Mouse (Mus musculus): ENCODE results near the gene Col5a1. TPM values are rescaled to one million over a fixed set of nuclear protein-coding genes. Genes with fewer than 3 reads are reported as not detected.

Gene Col5a1
- polyA plus RNA-seq, 1 experiment: 37.9 TPM

DNA sequence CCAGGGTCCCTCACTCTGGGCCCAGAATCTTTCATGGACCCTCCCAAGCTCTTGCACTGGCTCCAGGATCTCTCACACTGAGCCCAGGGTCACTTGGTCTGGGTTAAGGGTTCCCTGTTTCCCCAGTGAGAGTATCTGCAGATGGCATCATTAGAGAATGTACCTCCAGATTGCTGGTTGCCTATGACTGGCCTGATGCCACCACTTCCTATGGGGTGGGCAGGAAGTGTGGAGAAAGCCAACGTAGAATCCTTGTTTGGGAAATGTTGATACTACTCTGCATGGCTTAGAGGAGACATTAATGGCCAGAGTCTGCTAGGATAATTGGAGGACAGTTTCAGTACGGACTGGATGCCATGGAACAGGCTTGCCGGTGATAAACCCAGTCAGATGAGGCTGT is 76.2 kb downstream of the Col5a1 start:
- Histone ChIP-seq H3K36me3 (ENCODE audit: control insufficient read depth, insufficient read depth) (peaks cover 99% of the 10 kb centered on the region), H3K4me3 (ENCODE audit: insufficient read depth, poor library complexity, severe bottlenecking) (no peak overlapping the region), H3K27me3 (ENCODE audit: control insufficient read depth, insufficient read depth, insufficient read length) (no peaks in the 10 kb centered on the region), H3K79me3 (ENCODE audit: low read depth) (no peaks in the 10 kb centered on the region), H3K79me2 (ENCODE audit: control insufficient read depth, insufficient read depth) (no peaks in the 10 kb centered on the region), H3ac (ENCODE audit: control insufficient read depth, insufficient read length, low read depth) (no peak overlapping the region)
- TF ChIP-seq MYOD1 (IDR thresholded peaks at IDR 0.05; ENCODE audit: control insufficient read depth, insufficient read length, low read depth) (no peak), CTCF (IDR thresholded peaks at IDR 0.05; ENCODE audit: control insufficient read depth, insufficient read depth, insufficient read length) (no peak), MYOG (IDR thresholded peaks at IDR 0.05; ENCODE audit: control insufficient read depth, extremely low read depth, insufficient read length) (no peak), USF1 (IDR thresholded peaks at IDR 0.05; ENCODE audit: low read depth) (no peak), CEBPB (IDR thresholded peaks at IDR 0.05; ENCODE audit: low read depth) (no peak), FOSL1 (IDR thresholded peaks at IDR 0.05; ENCODE audit: insufficient read depth, low read length, poor library complexity, severe bottlenecking) (no peak), MAX (IDR thresholded peaks at IDR 0.05) (no peak)

DNA sequence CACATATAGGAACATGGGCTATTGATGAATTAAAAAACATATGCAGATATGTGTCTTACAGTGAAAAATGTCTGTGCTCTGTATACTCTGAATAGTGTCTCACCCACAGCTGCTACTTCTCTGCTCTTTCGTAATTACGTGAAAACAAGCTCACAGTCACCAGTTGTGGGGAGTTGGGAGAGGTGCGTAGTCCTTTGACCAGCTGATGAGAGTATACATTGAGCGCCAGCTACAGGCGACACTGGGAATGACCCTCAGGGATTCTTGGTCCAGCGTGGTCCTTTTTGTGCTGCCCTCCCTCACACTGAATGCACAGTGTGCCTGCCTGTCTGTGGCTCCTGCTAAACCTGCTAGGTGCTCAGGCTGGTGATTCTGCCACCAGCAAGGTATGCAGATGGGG is 82.9 kb downstream of the Col5a1 start:
- Histone ChIP-seq H3K79me3 (ENCODE audit: low read depth) (no peaks in the 10 kb centered on the region), H3K4me3 (ENCODE audit: insufficient read depth, poor library complexity, severe bottlenecking) (no peak overlapping the region), H3ac (ENCODE audit: control insufficient read depth, insufficient read length, low read depth) (no peak overlapping the region), H3K27me3 (ENCODE audit: control insufficient read depth, insufficient read depth, insufficient read length) (no peaks in the 10 kb centered on the region), H3K36me3 (ENCODE audit: control insufficient read depth, insufficient read depth) (peaks cover 100% of the 10 kb centered on the region), H3K79me2 (ENCODE audit: control insufficient read depth, insufficient read depth) (no peaks in the 10 kb centered on the region)
- TF ChIP-seq CEBPB (IDR thresholded peaks at IDR 0.05; ENCODE audit: low read depth) (no peak), CTCF (IDR thresholded peaks at IDR 0.05; ENCODE audit: control insufficient read depth, insufficient read depth, insufficient read length) (peak; percentile 10)

DNA sequence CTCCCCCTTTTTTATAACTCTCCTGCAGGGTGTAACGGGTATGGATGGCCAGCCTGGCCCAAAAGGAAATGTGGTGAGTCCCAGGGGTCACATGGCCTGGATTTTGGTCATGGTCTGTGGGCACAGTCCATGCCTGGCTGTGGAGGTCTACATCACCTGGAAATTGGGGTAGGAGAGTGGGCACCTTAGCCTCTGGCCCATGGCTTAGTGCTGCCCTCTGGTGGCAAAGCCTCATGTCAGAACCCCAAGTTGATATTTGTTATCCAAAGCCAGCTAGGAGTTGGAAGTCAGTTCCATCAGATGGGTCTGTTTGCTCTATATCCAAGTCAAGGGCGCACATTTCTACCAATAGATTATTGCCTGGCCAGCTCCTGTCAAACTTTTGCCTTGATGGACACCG is 87.6 kb downstream of the Col5a1 start:
- peaks cover 94% of the 10 kb centered on the region for H3K36me3 ChIP-seq (ENCODE audit: control insufficient read depth, insufficient read depth)
- no peaks in the 10 kb centered on the region for H3K79me2 ChIP-seq (ENCODE audit: control insufficient read depth, insufficient read depth)
- H3K4me3 ChIP-seq (ENCODE audit: insufficient read depth, poor library complexity, severe bottlenecking): no peak overlapping the region
- H3K27me3 ChIP-seq (ENCODE audit: control insufficient read depth, insufficient read depth, insufficient read length): no peaks in the 10 kb centered on the region
- TF ChIP-seq CTCF (IDR thresholded peaks at IDR 0.05; ENCODE audit: control insufficient read depth, insufficient read depth, insufficient read length): peak; percentile 43
- TF ChIP-seq CEBPB (IDR thresholded peaks at IDR 0.05; ENCODE audit: low read depth): no peak
- no peak for TF ChIP-seq MAX (IDR thresholded peaks at IDR 0.05)
- no peak for TF ChIP-seq FOSL1 (IDR thresholded peaks at IDR 0.05; ENCODE audit: insufficient read depth, low read length, poor library complexity, severe bottlenecking)
- H3ac ChIP-seq (ENCODE audit: control insufficient read depth, insufficient read length, low read depth): no peak overlapping the region
- H3K79me3 ChIP-seq (ENCODE audit: low read depth): no peaks in the 10 kb centered on the region

DNA sequence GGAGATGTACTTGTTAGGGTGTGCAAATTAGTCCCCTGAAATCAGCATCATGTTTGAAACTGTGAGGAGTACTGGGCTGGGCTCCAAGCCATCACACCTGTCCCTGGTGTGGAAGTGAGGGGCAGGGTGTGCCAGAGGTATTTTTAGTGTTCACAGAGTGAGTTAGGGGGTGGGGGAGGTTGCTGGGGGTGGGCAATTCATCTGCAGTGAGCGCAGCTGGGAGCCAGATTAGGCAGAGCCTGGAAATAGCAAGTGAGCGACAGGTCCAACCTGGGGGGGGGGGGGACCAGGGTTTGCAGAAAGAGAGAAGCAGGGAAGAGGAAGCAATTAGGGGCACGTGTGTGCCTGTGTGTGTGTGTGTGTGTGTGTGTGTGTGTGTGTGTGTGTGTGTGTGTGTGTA is 89.6 kb downstream of the Col5a1 start:
- H3K36me3 ChIP-seq (ENCODE audit: control insufficient read depth, insufficient read depth): peaks cover 94% of the 10 kb centered on the region
- H3K79me3 ChIP-seq (ENCODE audit: low read depth): no peaks in the 10 kb centered on the region
- H3K27me3 ChIP-seq (ENCODE audit: control insufficient read depth, insufficient read depth, insufficient read length): no peaks in the 10 kb centered on the region
- TF ChIP-seq USF1 (IDR thresholded peaks at IDR 0.05; ENCODE audit: low read depth) (no peak), FOSL1 (IDR thresholded peaks at IDR 0.05; ENCODE audit: insufficient read depth, low read length, poor library complexity, severe bottlenecking) (no peak), CTCF (IDR thresholded peaks at IDR 0.05; ENCODE audit: control insufficient read depth, insufficient read depth, insufficient read length) (no peak), MYOG (IDR thresholded peaks at IDR 0.05; ENCODE audit: control insufficient read depth, extremely low read depth, insufficient read length) (no peak), MAX (IDR thresholded peaks at IDR 0.05) (no peak), CEBPB (IDR thresholded peaks at IDR 0.05; ENCODE audit: low read depth) (no peak), MYOD1 (IDR thresholded peaks at IDR 0.05; ENCODE audit: control insufficient read depth, insufficient read length, low read depth) (no peak)
- no peak overlapping the region for H3ac ChIP-seq (ENCODE audit: control insufficient read depth, insufficient read length, low read depth)
- no peaks in the 10 kb centered on the region for H3K79me2 ChIP-seq (ENCODE audit: control insufficient read depth, insufficient read depth)
- no peak overlapping the region for H3K4me3 ChIP-seq (ENCODE audit: insufficient read depth, poor library complexity, severe bottlenecking)

DNA sequence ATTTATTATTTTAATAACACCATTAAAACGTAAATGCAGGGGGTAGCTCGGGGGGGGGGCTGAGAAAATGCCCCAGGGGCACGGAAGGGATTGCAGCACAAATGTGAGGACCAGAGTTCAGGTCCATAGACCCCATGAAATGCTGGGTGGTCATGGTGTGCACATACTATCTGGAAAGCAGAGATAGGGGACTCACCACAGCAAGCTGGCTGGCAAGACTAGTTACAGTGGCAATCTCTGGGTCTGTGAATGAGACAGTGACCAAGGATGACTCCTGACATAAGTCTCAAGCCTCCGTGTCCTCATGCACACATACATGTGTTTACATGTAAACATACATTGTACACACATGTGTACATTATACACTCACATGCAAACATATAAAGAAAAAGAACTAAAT is 90.3 kb downstream of the Col5a1 start:
- no peak for TF ChIP-seq FOSL1 (IDR thresholded peaks at IDR 0.05; ENCODE audit: insufficient read depth, low read length, poor library complexity, severe bottlenecking)
- no peak for TF ChIP-seq MYOD1 (IDR thresholded peaks at IDR 0.05; ENCODE audit: control insufficient read depth, insufficient read length, low read depth)
- no peak for TF ChIP-seq MYOG (IDR thresholded peaks at IDR 0.05; ENCODE audit: control insufficient read depth, extremely low read depth, insufficient read length)
- TF ChIP-seq CEBPB (IDR thresholded peaks at IDR 0.05; ENCODE audit: low read depth): no peak
- no peak for TF ChIP-seq MAX (IDR thresholded peaks at IDR 0.05)
- no peak for TF ChIP-seq USF1 (IDR thresholded peaks at IDR 0.05; ENCODE audit: low read depth)
- no peak for TF ChIP-seq CTCF (IDR thresholded peaks at IDR 0.05; ENCODE audit: control insufficient read depth, insufficient read depth, insufficient read length)
- no peak overlapping the region for H3ac ChIP-seq (ENCODE audit: control insufficient read depth, insufficient read length, low read depth)
- H3K36me3 ChIP-seq (ENCODE audit: control insufficient read depth, insufficient read depth): peaks cover 94% of the 10 kb centered on the region

DNA sequence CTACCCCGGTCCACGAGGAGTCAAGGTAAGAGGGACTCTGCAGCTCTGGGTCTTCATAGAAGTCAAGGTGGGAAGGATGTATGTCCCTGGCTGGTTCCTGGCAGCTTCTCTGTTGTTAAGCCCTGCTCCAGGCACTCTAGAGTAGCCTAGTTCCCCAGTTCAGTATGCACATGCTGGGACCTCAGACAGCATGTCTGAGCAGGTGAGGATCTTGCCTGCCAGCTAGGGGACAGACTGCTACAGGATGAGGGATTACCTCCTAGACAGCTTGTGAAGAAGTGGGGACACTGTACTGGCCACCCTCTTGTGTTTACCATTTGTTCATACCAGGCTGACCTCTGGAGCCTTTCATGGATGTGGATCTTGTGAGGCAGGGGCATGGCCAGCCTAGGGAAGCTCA is 94.8 kb downstream of the Col5a1 start:
- Histone ChIP-seq H3K79me2 (ENCODE audit: control insufficient read depth, insufficient read depth) (no peaks in the 10 kb centered on the region), H3ac (ENCODE audit: control insufficient read depth, insufficient read length, low read depth) (no peak overlapping the region), H3K4me3 (ENCODE audit: insufficient read depth, poor library complexity, severe bottlenecking) (no peak overlapping the region), H3K36me3 (ENCODE audit: control insufficient read depth, insufficient read depth) (peaks cover 94% of the 10 kb centered on the region), H3K79me3 (ENCODE audit: low read depth) (no peaks in the 10 kb centered on the region), H3K27me3 (ENCODE audit: control insufficient read depth, insufficient read depth, insufficient read length) (no peaks in the 10 kb centered on the region)
- TF ChIP-seq MYOD1 (IDR thresholded peaks at IDR 0.05; ENCODE audit: control insufficient read depth, insufficient read length, low read depth): no peak

More for the DNA sequence above, 90.3 kb downstream of the Col5a1 start:
- no peaks in the 10 kb centered on the region for H3K79me3 ChIP-seq (ENCODE audit: low read depth)
- H3K27me3 ChIP-seq (ENCODE audit: control insufficient read depth, insufficient read depth, insufficient read length): no peaks in the 10 kb centered on the region
- H3K4me3 ChIP-seq (ENCODE audit: insufficient read depth, poor library complexity, severe bottlenecking): no peak overlapping the region
- no peaks in the 10 kb centered on the region for H3K79me2 ChIP-seq (ENCODE audit: control insufficient read depth, insufficient read depth)

Data from C2C12 (cell line).